Mouse (Mus musculus) limb, embryonic 11.5 days (tissue): Measurements from ENCODE around the gene Atp4b. TPM values are rescaled to one million over a fixed set of nuclear protein-coding genes. Genes with fewer than 3 reads are reported as not detected.

Source experiments
- ATAC-seq: fragments of 200-750 bp; cut with Nextera tagmentation; 2 replicates; pipeline ENCODE4 v1.8.0; 2017; ENCODE audit warnings: low read depth; ENCODE audit not compliant: insufficient number of reproducible peaks, low FRiP score, low TSS enrichment
- DNase-seq: peaks from one replicate; pipeline ENCODE4 v3.0.0-alpha.2; 2015; ENCODE audit warnings: low spot score
- H3K27ac ChIP-seq: fragments of 300-500 bp; sonication (generic); replicated peaks from 2 replicates; pipeline ENCODE4 v1.5.1; 2014; ENCODE audit warnings: low read depth, mild to moderate bottlenecking, low read length
- H3K27me3 ChIP-seq: fragments of 300-500 bp; sonication (generic); 2 replicates; pipeline ENCODE4 v1.6.1; 2014; ENCODE audit warnings: mild to moderate bottlenecking, low read length, mixed read lengths; ENCODE audit not compliant: control insufficient read depth, insufficient read depth
- H3K36me3 ChIP-seq: fragments of 300-500 bp; sonication (generic); 2 replicates; pipeline ENCODE4 v1.6.1; 2014; ENCODE audit warnings: mild to moderate bottlenecking, low read length, moderate library complexity, mixed read lengths; ENCODE audit not compliant: control insufficient read depth, insufficient read depth
- H3K4me1 ChIP-seq: fragments of 300-500 bp; sonication (generic); 2 replicates; pipeline ENCODE4 v1.6.1; 2014; ENCODE audit warnings: low read length, mixed read lengths; ENCODE audit not compliant: control insufficient read depth, insufficient read depth
- H3K4me2 ChIP-seq: fragments of 300-500 bp; sonication (generic); 2 replicates; pipeline ENCODE4 v1.6.1; 2014; ENCODE audit warnings: low read depth, mild to moderate bottlenecking, moderate library complexity; ENCODE audit not compliant: severe bottlenecking
- H3K4me3 ChIP-seq: fragments of 300-500 bp; sonication (generic); 2 replicates; pipeline ENCODE4 v1.5.1; 2014; ENCODE audit warnings: low read depth, low read length
- H3K9ac ChIP-seq: fragments of 300-500 bp; sonication (generic); 2 replicates; pipeline ENCODE4 v1.6.1; 2014; ENCODE audit warnings: mild to moderate bottlenecking, low read length
- H3K9me3 ChIP-seq: fragments of 300-500 bp; sonication (generic); 2 replicates; pipeline ENCODE4 v1.6.1; 2016; ENCODE audit warnings: low read length; ENCODE audit not compliant: control insufficient read depth
- WGBS: fragments of 180-500 bp; shearing (Covaris S2); extraction: QIAGEN DNeasy Blood & Tissue Kit; methylation state at CpG from one replicate; pipeline ENCODE4 v1.1.7; 2014; 5-methylcytosine and 5-hydroxymethylcytosine counted together
- polyA plus RNA-seq: library from polyadenylated mRNA; unstranded; fragments of >200 nt; fragmentation: Nextera tagmentation; extraction: Ambion mirVana; gene quantifications from 2 replicates; pipeline ENCODE4 v1.2.1, GENCODE M21; 2014

Atp4b gene
- polyA plus RNA-seq, 1 experiment from 2014 or later: not detected

DNA sequence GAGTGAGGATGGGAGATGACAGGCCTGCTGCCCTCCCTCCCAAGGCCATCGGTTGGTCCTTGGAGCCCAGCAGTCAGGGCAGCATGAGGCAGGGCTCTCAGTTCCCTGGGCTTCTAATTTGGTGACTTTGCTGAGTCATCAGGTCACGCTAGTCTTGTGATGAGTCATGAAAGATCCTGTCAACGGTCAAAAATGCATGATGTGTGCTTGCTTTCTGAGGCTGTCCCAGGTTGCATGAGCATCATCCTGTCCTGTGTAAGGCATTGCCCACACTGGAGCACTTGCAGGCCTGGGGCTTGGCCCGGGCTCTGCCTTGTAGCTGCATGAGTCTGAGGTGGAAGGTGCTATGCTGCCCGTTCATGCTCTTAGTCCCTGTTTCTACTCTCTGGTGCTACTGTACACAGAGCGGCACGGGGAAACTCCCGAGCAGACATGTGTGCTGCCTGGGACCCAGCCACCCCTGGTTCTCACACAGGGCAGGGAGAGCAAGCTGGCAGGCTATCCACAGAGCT lies 23.4 kb downstream of the Atp4b start:
- Histone ChIP-seq H3K27ac (no peak overlapping the region), H3K27me3 (no peaks in the 10 kb centered on the region), H3K4me2 (no peak overlapping the region), H3K9ac (no peak overlapping the region), H3K4me3 (no peak overlapping the region), H3K4me1 (no peaks in the 10 kb centered on the region), H3K9me3 (no peaks in the 10 kb centered on the region), H3K36me3 (peaks cover 48% of the 10 kb centered on the region)
- 89% methylated on average over 8 of the region's 8 CpGs for WGBS
- no peak for ATAC-seq
- no peak for DNase-seq

DNA sequence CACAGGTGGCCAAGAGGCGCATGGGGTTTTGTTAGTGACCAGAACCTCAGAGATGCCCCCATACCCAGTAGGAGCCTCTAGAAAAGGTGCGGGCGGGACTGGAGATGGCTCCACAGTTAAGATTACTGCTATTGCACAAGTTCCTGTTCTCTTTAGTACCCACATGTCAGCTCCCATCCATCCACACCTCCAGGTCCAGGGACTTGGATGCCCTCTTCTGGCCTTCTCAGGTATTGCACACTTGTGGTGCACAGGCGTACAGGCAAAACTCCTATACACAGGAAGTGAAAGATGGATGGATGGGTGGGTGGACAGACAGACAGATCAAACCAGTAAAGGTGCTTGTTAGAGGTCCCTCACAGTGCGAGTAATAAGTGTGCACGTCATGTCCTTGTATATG lies 34.8 kb downstream of the Atp4b start:
- peaks cover 3% of the 10 kb centered on the region; the same call in 1 of the 2 replicates for H3K9me3 ChIP-seq
- ATAC-seq: no peak
- no peaks in the 10 kb centered on the region for H3K4me1 ChIP-seq
- 93% methylated on average over 6 of the region's 6 CpGs for WGBS
- no peaks in the 10 kb centered on the region for H3K27me3 ChIP-seq
- no peak overlapping the region for H3K27ac ChIP-seq
- peaks cover 65% of the 10 kb centered on the region for H3K36me3 ChIP-seq
- no peak overlapping the region for H3K4me2 ChIP-seq
- DNase-seq: no peak
- H3K9ac ChIP-seq: no peak overlapping the region
- no peak overlapping the region for H3K4me3 ChIP-seq

- H3K4me3 ChIP-seq: no peak overlapping the region
- H3K36me3 ChIP-seq: peaks cover 65% of the 10 kb centered on the region
- H3K9ac ChIP-seq: no peak overlapping the region
- H3K27me3 ChIP-seq: no peaks in the 10 kb centered on the region
- no peak for DNase-seq
- H3K4me1 ChIP-seq: no peaks in the 10 kb centered on the region
- ATAC-seq: no peak
- H3K9me3 ChIP-seq: peaks cover 3% of the 10 kb centered on the region; the same call in 1 of the 2 replicates
- WGBS: 90% methylated on average over 7 of the region's 7 CpGs
- no peak overlapping the region for H3K27ac ChIP-seq
- no peak overlapping the region for H3K4me2 ChIP-seq
Measured at GRCm38 (mm10) chr8:13360213-13360612, 36.4 kb downstream of the Atp4b start.

DNA sequence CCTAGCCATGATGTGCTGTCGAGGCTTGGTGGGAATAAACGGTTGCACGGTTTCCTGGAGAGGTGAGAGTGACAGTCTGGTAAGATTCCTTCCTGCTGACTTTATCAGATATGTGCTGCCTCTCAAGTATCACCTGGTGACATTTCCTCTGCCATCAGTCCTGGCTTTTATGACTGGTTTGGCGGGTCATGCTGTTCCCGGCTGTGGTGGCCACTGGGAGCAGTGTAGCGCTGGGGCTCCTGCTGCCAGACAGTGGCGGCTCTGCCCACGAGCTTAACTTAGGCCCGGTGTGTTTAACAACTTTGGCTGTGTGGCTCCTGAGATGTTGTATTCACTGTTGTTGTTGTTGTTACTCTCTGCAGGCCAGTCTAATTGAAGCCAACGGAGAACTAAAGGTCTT lies 39.9 kb downstream of the Atp4b start:
- 83% methylated on average over 10 of the region's 10 CpGs for WGBS
- Histone ChIP-seq H3K4me1 (no peaks in the 10 kb centered on the region), H3K36me3 (peaks cover 53% of the 10 kb centered on the region), H3K27ac (no peak overlapping the region), H3K9ac (no peak overlapping the region), H3K4me2 (no peak overlapping the region), H3K9me3 (peaks cover 3% of the 10 kb centered on the region; the same call in 1 of the 2 replicates), H3K27me3 (no peaks in the 10 kb centered on the region), H3K4me3 (no peak overlapping the region)
- ATAC-seq: no peak
- no peak for DNase-seq

DNA sequence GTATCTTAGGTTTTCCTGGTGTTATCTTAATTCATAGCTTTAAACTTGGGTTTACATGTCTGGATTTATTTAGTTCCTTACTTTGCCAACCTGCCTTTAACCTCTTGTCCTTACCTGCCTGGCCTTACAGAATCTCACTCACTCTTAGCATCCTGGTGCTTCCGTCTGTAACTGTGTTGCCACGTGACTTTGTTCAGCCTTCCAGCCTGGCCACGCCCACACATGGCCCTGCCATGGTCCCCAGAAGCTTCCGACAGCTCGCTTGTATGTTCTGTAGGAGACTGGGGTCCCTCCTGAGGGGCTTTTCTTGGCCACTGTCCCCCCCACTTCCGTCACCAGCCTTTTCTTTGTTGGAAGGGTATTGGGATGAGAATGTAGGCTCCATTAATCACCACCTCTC lies 40.4 kb downstream of the Atp4b start:
- DNase-seq (no peak), ATAC-seq (no peak)
- Histone ChIP-seq H3K27me3 (no peaks in the 10 kb centered on the region), H3K27ac (no peak overlapping the region), H3K4me1 (no peaks in the 10 kb centered on the region), H3K9me3 (no peaks in the 10 kb centered on the region), H3K9ac (no peak overlapping the region), H3K36me3 (peaks cover 49% of the 10 kb centered on the region), H3K4me2 (no peak overlapping the region), H3K4me3 (no peak overlapping the region)
- WGBS: 88% methylated on average over 6 of the region's 6 CpGs

DNA sequence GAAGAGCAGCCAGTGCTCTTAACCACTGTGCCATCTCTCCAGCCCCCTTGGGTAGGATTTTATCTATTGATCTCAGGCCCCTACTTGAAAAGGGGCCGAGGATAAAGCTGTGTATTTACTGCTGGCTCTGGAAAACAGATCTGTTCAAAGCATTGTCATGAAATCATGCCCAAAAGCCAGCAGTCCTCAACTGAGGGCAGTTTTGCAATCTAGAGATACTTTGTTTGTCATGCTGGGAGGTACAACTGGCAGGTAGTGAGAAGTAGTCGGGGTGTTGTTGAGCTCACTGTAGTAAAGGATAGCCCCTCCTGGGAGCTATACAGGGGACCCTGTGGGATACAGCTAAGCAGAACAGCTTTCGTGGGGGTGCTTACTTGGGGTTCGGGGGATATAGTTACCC lies 42.7 kb downstream of the Atp4b start:
- no peaks in the 10 kb centered on the region for H3K4me1 ChIP-seq
- H3K27ac ChIP-seq: no peak overlapping the region
- no peak overlapping the region for H3K9ac ChIP-seq
- peaks cover 38% of the 10 kb centered on the region for H3K36me3 ChIP-seq
- no peaks in the 10 kb centered on the region for H3K9me3 ChIP-seq
- WGBS: 90% methylated on average over 4 of the region's 4 CpGs
- H3K27me3 ChIP-seq: no peaks in the 10 kb centered on the region
- DNase-seq (no peak), ATAC-seq (no peak)
- no peak overlapping the region for H3K4me3 ChIP-seq
- no peak overlapping the region for H3K4me2 ChIP-seq

DNA sequence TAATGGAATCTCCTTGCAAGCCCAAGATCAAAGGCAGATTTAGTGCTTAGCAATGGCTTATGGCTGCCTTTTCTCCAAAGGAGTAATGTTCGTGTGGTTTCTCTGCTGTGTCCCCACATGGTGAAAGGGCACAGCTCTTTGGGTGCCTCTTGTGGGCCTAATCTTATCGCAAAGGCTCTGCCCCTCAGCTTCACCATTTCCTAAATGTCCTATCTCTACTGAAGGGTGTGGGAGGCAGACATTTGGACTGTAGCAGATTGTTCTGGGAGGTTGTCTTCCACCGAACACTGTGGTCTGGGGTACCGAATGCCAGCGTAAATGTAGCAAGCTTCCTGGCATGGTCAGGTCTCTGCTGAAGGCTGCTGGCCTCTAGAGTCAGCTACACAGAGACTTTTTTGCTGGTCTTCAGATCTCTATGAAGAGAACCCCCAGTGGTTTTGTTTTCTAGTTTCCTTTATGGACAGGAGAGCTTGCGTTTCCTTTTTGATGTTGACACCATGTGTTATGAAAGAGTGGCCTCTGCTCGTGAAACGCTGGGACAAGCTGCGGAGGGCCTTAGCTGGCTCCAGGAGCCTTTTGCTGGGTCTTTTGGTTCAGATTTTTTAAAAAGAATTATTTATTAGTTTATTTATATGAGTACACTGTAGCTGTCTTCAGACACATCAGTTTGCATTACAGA lies 43.3 kb downstream of the Atp4b start:
- Histone ChIP-seq H3K4me2 (no peak overlapping the region), H3K27ac (no peak overlapping the region), H3K9ac (no peak overlapping the region), H3K9me3 (no peaks in the 10 kb centered on the region), H3K4me1 (no peaks in the 10 kb centered on the region), H3K4me3 (no peak overlapping the region), H3K36me3 (peaks cover 35% of the 10 kb centered on the region), H3K27me3 (no peaks in the 10 kb centered on the region)
- WGBS: 83% methylated on average over 9 of the region's 9 CpGs
- DNase-seq: no peak
- ATAC-seq: no peak

DNA sequence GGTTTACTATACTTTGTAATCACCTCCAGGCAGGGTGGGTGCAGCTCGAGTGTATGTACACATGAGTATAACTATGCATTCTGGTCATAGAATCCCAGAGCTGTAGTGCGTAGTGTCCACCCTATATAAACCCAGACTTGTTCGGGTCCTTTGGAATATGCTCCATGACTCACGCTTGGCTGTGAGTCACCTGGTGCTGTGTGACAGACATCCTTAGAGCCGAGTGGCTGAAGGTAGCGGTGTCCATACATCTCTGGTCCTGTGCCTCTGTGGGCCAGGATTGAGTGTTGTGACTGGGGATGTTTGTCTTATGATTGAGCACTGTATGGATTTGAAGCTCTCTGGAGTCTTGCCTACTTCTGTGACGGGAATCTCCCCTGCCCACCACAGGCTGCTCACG lies 44.0 kb downstream of the Atp4b start:
- no peak overlapping the region for H3K9ac ChIP-seq
- no peak overlapping the region for H3K27ac ChIP-seq
- H3K4me3 ChIP-seq: no peak overlapping the region
- no peak overlapping the region for H3K4me2 ChIP-seq
- WGBS: 90% methylated on average over 8 of the region's 8 CpGs
- H3K9me3 ChIP-seq: no peaks in the 10 kb centered on the region
- H3K36me3 ChIP-seq: peaks cover 40% of the 10 kb centered on the region
- no peaks in the 10 kb centered on the region for H3K4me1 ChIP-seq
- no peaks in the 10 kb centered on the region for H3K27me3 ChIP-seq
- DNase-seq: no peak
- ATAC-seq: no peak

DNA sequence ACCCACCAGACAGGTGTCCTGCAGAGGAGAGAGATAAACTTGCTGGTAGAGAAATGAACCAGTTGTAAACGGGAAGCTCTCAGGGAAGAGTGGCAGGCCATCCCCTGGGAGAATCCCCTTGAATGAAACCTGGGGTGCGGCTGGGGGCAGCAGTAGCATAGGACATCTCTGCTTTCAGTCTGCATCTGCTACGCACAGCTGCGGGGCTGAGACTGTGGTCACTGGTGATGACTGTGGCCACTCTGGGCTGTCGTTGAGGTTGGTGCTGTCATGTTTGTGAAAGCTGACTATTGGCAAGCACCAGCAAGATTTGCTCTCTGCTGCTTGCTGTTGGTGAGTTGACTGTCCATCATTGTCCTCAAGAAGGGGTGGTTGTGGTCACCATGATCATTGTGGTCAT lies 45.0 kb downstream of the Atp4b start:
- Histone ChIP-seq H3K9me3 (no peaks in the 10 kb centered on the region), H3K9ac (no peak overlapping the region), H3K4me1 (no peaks in the 10 kb centered on the region), H3K36me3 (peaks cover 38% of the 10 kb centered on the region), H3K27ac (no peak overlapping the region), H3K4me2 (no peak overlapping the region), H3K27me3 (no peaks in the 10 kb centered on the region), H3K4me3 (no peak overlapping the region)
- no peak for DNase-seq
- WGBS: 90% methylated on average over 5 of the region's 5 CpGs
- no peak for ATAC-seq
